Mouse (Mus musculus) spleen, adult 2 months (tissue): ENCODE measurements at regions not wholly inside any gene's neighbourhood (a gene's known extent, or its start where the extent isn't known, plus 50 kb on each side); places are given as distances from the start of the nearest gene placed in this dataset.

Experiments used
- CTCF ChIP-seq: fragments of 200-500 bp; IDR thresholded peaks from 2 replicates; pipeline ENCODE4 v1.5.1; 2011; ENCODE audit warnings: mild to moderate bottlenecking, inconsistent platforms; ENCODE audit not compliant: insufficient read depth, insufficient read length, insufficient replicate concordance; ENCODE audit errors: extremely low read depth
- POLR2A ChIP-seq: fragments of 200-500 bp; IDR thresholded peaks from 2 replicates; pipeline ENCODE4 v1.6.1; 2011; ENCODE audit warnings: low read depth, low read length, inconsistent platforms

DNA sequence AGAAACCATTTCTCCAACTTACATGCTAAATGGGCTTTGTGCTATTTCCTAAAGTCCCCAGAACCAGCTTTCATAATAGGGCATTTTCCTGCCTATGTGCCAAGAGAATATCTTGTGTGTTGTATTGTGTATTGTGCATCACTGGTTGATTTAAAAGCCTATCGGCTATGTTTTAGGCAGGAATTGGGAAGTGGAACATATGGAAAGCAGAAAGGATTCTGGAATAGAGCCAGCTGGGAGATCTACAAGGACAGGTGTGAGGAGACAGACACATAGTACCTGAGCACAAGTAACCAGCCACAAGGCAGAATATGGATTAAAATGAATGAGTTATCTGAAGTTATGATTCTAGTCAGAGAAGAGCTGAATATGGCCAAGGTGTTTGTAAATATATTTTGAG lies 236.0 kb downstream of the 1190002N15Rik start:
- no peak for TF ChIP-seq CTCF
- no peak for TF ChIP-seq POLR2A
